Mouse (Mus musculus) natural killer cell, adult 2 months (primary cell): ENCODE measurements around the gene Tex30.
"Not testable (repeated sequence)": the region's sequence is repeated elsewhere in the genome, so short reads cannot be mapped to it uniquely, and the experiment has no call there.

Experiments used
- DNase-seq, 2 experiments: peaks; one replicate each; pipeline ENCODE4 v3.0.0; 2022; ENCODE audit warnings: low spot score in 2 of 2

Gene Tex30

GRCm38 (mm10) chr1:44102259-44102717, at the start of gene Tex30:
Gene Tex30, minus strand, starts transcription at chr1:44102441.
- DNase-seq = peak; percentile 76 to 86

- DNase-seq = no peak
Measured at GRCm38 (mm10) chr1:44148706-44149105, 46.5 kb upstream of the Tex30 start.

- DNase-seq = peak; percentile 47 to 64
Measured at GRCm38 (mm10) chr1:44147563-44148381, 45.5 kb upstream of the Tex30 start, which contains the start of gene Ercc5. Gene Ercc5, plus strand, starts transcription at chr1:44147744.

GRCm38 (mm10) chr1:44142747-44143146, 40.5 kb upstream of the Tex30 start:
- no peak for DNase-seq

GRCm38 (mm10) chr1:44140232-44140631, 38.0 kb upstream of the Tex30 start:
- no peak for DNase-seq

GRCm38 (mm10) chr1:44129929-44130581, 27.8 kb upstream of the Tex30 start:
- no peak for DNase-seq

- no peak for DNase-seq
Measured at GRCm38 (mm10) chr1:44125590-44125989, 23.3 kb upstream of the Tex30 start.

GRCm38 (mm10) chr1:44122256-44122655, 20.0 kb upstream of the Tex30 start:
- peak; percentile 14 to 24 for DNase-seq

- DNase-seq = no peak
Measured at GRCm38 (mm10) chr1:44120074-44120406, 17.8 kb upstream of the Tex30 start.

- peak in 1 of 2 experiments; percentile 12 for DNase-seq
Measured at GRCm38 (mm10) chr1:44119201-44120073, 17.2 kb upstream of the Tex30 start.

GRCm38 (mm10) chr1:44118239-44119054, 16.2 kb upstream of the Tex30 start, which contains the start of the genes Kdelc1 and Bivm:
Gene Kdelc1, minus strand, starts transcription at chr1:44118808.
Gene Bivm, plus strand, starts transcription at chr1:44118957.
- peak; percentile 61 to 67 for DNase-seq

- no peak for DNase-seq
Measured at GRCm38 (mm10) chr1:44117571-44117970, 15.3 kb upstream of the Tex30 start.

- no peak for DNase-seq
Measured at GRCm38 (mm10) chr1:44102939-44103338, 698 bp upstream of the Tex30 start.

- DNase-seq = peak; percentile 28 to 44
Measured at GRCm38 (mm10) chr1:44101448-44102225, 604 bp downstream of the Tex30 start.

GRCm38 (mm10) chr1:44064625-44065024, 37.6 kb downstream of the Tex30 start:
- peak; percentile 24 to 60 for DNase-seq

- no peak for DNase-seq
Measured at GRCm38 (mm10) chr1:44063439-44063838, 38.8 kb downstream of the Tex30 start.

GRCm38 (mm10) chr1:44061836-44062235, 40.4 kb downstream of the Tex30 start, which contains the start of gene Gm8251:
Gene Gm8251, minus strand, starts transcription at chr1:44061936.
- no peak for DNase-seq

GRCm38 (mm10) chr1:44057805-44058204, 44.4 kb downstream of the Tex30 start:
- no peak for DNase-seq

GRCm38 (mm10) chr1:44046556-44046955, 55.7 kb downstream of the Tex30 start:
- no peak for DNase-seq

GRCm38 (mm10) chr1:44045689-44046088, 56.6 kb downstream of the Tex30 start:
- DNase-seq = not testable (repeated sequence)
